Mouse (Mus musculus) lung, adult 2 months (tissue): ENCODE results near the gene Card11.

Experiments
- CTCF ChIP-seq: fragments of 200-500 bp; IDR thresholded peaks from 2 replicates; pipeline ENCODE4 v1.5.1; 2011; ENCODE audit warnings: mild to moderate bottlenecking, low read length, control low read depth; ENCODE audit not compliant: insufficient read depth
- POLR2A ChIP-seq: fragments of 200-500 bp; IDR thresholded peaks from 2 replicates; pipeline ENCODE4 v1.6.1; 2011; ENCODE audit warnings: low read depth, mild to moderate bottlenecking, control low read depth, low read length, borderline replicate concordance; ENCODE audit errors: extremely low read depth

GRCm38 (mm10) chr5:141025635-141026034 is 25.3 kb upstream of the Card11 start:
- TF ChIP-seq CTCF: no peak
- TF ChIP-seq POLR2A: no peak
